Mouse (Mus musculus) frontal cortex, postnatal 10 days (tissue): Measurements from ENCODE around the gene Tspoap1.
A peak's percentile ranks its signal among the peaks of the same experiment; 100 is the strongest.

ENCODE experiments used
- DNase-seq, 2 experiments: peaks; one replicate each; pipeline ENCODE4 v3.0.0; 2022; ENCODE audit warnings: low spot score in 2 of 2, mixed read lengths in 1 of 2

Gene Tspoap1

GRCm38 (mm10) chr11:87811396-87811795 is 51.1 kb downstream of the Tspoap1 start:
- DNase-seq = no peak

GRCm38 (mm10) chr11:87814831-87815230 is 54.5 kb downstream of the Tspoap1 start:
- DNase-seq = no peak

GRCm38 (mm10) chr11:87816707-87817442 is 56.5 kb downstream of the Tspoap1 start:
- peak in 1 of 2 experiments; percentile 38 for DNase-seq

GRCm38 (mm10) chr11:87817443-87817773 is 57.1 kb downstream of the Tspoap1 start:
- DNase-seq = no peak

GRCm38 (mm10) chr11:87821502-87821901 is 61.2 kb downstream of the Tspoap1 start:
- DNase-seq = no peak

GRCm38 (mm10) chr11:87828239-87828900 is 68.0 kb downstream of the Tspoap1 start, which contains the start of gene Lpo:
Gene Lpo, minus strand, starts transcription at chr11:87828289.
- DNase-seq = no peak
